Mouse (Mus musculus) 416B (cell line): Measurements from ENCODE around the gene Hist1h2be.
"Not testable (repeated sequence)": the region's sequence is repeated elsewhere in the genome, so short reads cannot be mapped to it uniquely, and the experiment has no call there.

Experiments
- DNase-seq: peaks from one replicate; pipeline ENCODE4 v3.0.0; 2011; ENCODE audit warnings: low read depth

Hist1h2be gene

DNA sequence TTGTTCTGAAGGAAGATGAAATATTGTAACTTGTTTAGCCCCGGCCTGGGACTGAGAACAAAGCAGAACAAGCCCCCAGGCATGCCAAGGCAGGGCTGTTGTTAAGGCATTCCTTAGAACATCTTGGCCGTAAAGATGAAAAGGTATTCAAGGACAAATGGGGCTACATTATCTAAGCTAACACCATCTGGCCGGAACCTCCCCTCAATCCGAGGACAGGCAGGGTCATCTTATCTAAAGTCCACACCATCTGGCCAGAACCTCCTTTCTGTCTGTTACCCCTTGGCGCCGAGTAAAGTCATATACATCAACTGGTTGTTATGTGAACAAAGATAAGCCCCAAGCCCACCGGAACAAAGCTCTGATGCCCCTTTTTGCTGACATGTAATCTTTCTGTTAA is 29.0 kb downstream of the Hist1h2be start:
- not testable (repeated sequence) for DNase-seq

DNA sequence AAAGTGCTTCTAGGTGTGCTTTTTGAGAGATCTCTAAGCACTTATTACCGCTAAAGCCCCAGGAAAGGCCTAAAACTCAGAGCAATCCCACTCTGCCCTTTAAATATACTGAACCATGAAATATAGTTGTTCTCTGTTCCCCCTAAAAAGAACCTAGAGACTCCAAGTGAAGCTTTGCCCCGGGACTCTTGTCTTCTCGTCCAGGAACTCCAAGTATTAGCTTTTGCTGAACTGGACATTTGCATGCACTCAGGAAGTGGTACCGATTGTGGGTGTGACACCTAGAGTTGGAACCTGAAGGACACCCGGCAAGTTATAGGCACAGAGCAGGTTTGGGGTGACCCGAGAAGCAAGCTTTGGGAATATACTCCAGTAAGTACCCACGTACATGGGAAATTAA is 29.7 kb downstream of the Hist1h2be start:
- DNase-seq, result no peak

DNA sequence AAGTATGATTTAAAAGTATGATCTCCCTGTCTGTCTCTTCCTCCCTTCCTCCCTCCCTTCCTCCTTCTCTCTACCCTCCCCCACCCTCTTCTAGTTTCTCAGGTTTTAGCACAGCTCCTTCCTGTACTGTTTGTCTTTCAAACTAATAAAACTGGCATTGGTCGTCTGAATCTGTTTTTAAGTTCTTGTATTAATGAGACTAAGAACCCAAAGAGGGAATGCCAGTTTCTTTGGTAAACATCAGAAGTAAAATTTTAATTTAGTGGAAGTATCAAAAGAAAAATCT is 34.0 kb downstream of the Hist1h2be start:
- DNase-seq, result peak; percentile 68

DNA sequence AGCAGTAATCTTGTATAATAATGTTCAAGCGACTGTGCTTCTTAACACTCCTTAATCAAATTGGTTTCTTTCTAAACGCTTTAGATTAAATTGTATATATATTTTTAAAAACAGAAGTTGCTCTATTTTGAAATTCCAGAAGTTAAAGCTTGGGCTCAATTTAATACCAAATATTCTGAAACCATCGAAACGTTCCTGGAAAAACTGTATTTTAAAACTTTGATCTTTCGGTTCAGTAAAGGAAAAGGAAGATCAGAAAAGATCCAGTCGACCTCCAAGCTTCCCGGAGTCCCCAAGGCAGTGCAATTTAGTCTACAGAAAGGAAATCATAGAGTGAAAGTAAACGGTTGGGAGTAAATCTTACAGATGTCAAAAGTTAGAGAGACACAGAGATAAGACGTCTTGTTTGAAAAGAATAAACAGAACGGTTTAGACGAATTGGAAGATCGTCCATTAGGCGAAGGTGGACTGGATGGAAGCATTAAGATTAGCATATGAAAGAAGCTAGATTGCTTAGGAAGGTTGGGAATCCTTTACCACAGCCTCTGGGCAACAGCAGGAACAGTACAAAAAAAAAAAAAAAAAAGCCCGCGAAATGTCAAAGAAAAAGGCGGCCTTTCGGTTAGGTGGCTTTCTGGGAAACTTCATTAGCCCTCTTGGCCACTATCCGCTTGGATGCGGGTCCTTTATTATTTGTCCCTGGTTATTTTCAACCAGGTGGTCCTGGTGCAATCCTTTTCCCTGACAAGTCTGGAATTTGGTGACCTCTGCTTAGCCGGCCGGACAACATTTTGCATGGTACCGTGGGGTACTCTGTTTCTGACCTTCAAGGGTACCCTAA is 34.6 kb downstream of the Hist1h2be start:
- DNase-seq, result peak; percentile 73

DNA sequence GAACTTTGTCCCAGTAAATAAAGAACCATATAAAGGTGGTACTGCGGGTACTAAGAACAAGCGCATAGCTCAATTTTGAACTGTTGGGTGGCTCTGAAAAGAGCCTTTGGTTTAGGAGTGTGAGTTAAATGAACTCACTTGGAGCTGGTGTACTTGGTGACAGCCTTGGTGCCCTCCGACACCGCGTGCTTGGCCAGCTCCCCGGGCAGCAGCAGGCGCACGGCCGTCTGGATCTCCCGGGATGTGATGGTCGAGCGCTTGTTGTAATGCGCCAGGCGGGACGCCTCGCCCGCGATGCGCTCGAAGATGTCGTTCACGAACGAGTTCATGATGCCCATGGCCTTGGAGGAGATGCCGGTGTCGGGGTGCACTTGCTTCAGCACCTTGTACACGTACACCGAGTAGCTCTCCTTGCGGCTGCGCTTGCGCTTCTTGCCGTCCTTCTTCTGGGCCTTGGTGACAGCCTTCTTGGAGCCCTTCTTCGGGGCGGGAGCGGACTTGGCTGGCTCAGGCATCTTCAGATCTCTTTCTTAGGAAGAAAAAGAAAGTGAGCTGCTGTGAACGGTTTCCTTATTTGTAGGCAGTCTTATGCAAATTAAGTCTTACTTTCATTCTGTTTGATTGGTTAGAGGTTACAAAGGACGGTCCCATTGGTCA is 35.4 kb downstream of the Hist1h2be start:
- DNase-seq, result peak; percentile 99

DNA sequence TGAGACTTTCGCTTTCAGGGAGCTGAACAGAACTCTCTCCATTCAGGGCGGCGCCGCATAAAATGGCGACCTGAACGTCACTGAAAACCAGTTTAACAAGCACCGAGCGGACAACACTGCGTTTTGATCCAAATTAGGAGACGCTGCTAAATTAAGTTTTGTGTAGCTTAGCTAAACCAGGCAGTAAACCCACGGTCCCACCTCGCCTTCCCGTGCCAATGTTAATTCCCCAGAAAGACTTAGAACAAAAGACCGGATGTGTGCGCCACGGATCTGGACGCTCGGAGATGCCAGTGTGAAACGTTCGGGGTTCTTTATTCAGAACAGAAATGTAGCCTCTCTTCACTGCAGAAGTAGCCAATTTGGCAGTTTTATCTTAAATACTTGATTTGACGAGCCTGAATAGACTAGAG is 35.9 kb downstream of the Hist1h2be start:
- peak; percentile 91 for DNase-seq

DNA sequence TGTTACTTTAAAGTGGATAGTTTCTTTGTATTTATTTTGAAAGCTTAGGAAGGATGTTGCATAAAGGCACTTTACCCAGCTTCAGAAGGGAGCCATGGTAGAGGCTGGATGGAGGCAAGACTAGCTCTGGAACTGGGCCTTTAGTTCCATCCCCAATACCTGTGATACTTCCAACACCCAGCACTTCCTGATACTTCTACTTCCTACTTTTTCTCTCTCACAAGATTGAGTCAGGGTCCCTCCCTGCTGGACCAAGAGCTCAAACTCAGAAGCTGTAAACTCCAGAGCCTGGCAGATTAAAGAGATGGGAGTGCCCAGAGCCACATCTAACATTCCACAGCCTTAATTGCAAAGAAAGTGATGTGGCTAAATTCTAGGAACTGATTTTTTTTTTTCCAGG is 36.6 kb downstream of the Hist1h2be start:
- peak; percentile 68 for DNase-seq

DNA sequence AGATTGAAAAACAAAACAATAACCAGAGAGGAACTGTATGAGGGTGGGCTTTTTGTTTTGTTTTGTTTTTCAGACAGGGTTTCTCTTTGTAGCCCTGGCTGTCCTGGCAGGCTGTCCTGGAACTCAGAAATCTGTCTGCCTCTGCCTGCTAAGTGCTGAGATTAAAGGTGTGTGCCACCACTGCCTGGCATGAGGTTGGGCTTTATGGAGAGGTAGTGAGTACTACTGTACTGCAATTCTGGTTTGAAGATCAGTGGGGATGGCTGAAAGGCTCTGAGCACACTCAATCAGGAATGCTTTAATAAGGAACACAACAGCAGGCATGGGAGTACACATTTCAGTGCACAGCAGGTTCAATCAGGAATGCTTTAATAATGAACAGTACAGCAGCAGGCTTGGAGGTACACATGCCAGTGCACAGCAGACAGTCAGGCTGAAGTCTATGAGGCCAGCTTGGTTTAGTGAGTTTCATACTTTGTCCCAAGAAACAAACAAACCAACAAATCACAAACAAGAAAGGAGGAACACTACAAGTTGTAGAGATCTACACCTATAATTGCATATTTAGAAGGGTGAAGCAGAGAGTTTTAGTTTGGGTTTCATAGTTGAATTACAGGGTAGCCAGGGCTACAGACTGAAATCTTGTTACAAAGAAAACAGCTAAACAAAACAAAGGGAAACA is 37.4 kb downstream of the Hist1h2be start:
- peak; percentile 54 for DNase-seq

DNA sequence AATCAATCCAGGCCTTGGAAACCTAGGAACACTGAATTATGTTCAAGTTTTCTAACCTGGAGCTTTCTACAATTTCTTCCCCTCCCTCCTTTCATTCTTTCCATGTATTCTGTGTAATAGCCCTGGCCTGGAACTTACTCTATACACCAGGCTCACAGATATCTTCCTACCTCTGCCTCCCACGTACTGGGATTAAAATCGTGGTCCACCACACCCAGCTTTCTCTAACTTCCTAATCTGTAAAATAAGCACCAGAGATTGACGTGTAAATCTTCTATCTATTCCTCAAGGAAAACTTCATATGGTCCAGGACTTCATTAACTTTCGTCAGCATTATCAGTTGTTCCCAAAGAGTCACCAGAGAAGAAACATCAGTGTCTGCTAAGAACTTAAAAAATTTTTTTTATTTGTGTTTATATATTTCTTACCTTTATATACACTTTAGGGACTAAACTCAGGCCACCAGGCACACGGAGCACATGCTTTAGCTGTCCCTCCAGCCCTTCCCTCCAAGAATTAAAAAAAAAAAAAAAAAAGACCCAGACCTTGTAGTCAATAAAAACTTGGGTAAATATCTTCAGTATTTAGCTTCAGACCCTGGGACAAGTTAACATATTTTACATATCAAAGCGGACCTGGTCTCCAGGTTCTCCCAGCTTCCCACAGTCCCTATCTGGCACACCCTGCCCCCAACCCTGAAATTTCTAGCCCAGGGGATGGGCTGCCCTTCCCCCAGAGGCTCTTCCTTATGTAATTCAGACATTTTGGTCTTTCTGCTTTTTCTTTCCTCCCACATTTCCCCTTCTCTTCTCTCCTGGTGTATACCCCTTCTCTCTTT is 38.5 kb downstream of the Hist1h2be start:
- peak; percentile 82 for DNase-seq

DNA sequence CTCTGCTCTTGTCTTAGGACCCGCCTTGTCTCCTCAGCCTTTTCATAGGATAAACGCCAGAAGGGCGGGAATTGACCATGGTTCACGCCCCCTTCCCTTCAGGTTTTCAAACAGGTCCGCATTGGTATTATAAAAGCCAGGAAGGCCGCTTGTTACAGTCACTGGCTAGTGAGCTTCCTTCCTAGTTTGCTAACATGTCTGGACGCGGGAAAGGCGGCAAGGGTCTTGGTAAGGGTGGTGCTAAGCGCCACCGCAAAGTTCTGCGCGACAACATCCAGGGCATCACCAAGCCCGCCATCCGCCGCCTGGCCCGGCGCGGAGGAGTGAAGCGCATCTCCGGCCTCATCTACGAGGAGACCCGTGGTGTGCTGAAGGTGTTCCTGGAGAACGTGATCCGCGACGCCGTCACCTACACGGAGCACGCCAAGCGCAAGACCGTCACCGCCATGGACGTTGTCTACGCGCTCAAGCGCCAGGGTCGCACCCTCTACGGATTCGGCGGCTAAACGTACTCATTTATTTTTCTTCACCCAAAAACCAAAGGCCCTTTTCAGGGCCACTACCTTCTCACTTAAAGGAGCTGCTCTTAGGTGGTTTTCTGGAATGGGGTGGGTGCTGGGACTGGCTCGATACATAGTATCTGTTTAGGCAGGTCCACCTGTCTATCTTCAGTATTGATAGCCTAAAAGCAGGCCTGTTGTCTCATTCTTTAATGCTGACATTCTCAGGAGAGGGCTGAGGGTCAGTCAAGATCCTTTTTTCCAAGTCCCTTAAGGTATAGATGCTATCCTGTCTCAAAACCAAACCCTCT is 39.3 kb downstream of the Hist1h2be start, which contains the start of gene Hist1h4d:
TSS of gene Hist1h4d (plus strand) at position 191 of the 811 bp plus-strand sequence.
- DNase-seq, result peak; percentile 100

DNA sequence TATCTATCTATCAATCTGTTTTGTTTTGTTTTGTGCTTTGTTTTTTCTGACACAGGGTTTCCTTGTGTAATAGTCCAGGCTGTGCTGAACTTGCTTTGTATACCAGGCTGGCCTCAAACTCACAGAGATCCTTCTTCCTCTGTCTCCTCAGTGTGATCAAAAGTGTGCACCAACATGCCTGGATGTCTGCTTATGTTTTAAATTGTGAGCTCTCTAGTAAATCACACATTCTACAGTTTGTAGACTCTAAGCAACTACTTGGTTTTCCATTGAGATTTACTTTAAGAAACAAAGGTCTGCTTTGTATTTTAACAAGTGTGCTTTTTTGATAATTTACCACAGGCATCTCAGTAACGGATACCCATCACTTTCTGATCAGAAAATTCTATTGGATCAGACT is 43.1 kb downstream of the Hist1h2be start:
- DNase-seq, result peak; percentile 50

DNA sequence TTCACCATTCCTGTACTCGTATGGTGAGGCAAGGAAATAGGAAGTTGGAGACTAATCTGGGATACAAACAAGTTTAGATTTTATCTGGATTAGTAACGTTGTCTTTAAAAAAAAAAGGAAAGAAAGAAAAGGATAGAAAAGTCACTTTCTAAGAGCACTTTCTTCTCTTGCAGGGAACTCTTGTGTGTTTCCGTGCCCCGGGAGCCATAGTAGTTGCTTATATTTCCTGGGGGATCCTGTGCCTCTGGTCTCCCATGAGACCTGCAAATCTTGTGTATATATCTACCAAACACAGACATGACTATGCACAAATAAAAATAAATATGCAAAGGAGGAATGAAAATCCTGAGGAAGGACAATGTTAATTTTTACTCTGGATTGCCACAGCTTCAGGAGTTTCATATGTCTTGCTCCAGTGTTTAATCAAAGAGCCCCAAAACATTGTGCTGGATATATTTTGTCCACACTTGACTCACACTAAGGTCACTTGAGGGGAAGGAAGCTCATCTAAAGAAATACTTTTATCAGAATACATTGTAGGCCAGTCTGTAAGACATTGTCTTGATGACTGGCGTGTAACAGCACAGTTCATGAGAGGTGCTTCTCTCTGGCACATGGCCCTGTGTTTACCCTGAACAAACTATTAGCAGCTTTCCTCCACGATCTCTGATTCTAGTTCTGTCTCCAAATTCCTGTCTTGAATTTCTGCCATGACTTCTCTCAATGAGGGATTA is 43.9 kb downstream of the Hist1h2be start:
- peak; percentile 75 for DNase-seq

DNA sequence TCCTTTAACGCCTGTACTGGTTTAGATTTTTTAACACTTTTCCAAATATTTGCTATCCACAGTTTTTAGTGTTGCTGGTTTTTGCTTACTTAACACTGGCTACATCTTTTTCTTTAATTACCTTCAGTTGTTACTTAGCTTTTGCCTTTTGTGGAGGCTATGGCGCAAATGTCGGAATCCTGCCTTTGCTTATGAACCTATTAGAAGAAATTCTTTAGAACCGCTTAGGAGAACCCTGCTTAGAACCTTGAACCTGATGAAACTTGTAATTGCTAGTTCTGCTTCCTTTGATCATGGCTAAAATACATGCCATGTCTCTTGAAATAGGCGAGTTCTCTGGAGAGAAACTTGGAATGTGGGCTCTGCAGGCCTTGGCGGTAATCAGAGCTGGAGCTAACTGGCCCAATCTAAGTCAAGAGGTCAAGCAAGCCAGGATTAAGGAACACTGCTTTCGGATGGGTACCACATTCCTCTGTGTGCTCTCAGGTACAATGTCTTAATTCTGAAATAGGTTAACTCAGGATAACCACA is 44.5 kb downstream of the Hist1h2be start:
- peak; percentile 89 for DNase-seq

DNA sequence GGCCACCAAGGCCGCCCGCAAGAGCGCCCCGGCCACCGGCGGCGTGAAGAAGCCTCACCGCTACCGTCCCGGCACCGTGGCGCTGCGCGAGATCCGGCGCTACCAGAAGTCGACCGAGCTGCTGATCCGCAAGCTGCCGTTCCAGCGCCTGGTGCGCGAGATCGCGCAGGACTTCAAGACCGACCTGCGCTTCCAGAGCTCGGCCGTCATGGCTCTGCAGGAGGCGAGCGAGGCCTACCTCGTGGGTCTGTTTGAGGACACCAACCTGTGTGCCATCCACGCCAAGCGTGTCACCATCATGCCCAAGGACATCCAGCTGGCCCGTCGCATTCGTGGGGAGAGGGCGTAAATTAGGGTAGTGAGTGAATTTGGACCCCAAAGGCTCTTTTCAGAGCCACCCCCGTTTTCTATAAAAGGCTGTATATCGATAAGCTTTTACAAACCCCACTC is 45.0 kb downstream of the Hist1h2be start:
- DNase-seq, result peak; percentile 84

DNA sequence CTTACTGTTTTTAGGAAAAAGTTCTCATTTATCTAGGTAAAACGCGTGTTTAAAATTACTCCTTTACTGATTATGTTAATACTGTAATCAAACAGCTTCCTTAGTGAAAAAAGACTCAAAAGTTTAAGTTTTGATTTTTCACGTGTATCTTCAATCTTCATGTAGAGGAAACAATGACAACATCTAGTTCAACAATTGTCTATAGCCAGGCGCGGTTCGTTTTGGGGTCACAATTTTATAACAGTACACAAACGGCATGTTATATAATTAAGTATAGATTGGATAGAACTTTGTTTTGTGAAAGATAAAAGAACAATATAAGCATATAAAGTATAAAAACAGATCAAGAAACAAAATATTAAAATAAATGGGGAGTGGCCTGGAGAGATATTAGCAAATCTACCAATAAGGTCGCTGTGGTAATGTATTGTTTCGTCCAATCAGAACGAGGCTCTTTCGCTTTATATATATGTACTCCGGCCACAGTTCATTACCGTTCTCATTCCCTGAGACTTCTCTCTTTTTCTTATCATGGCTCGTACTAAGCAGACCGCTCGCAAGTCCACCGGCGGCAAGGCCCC is 45.6 kb downstream of the Hist1h2be start, which contains the start of gene Hist1h3d:
TSS of gene Hist1h3d (plus strand) at position 493 of the 581 bp plus-strand sequence.
- peak; percentile 99 for DNase-seq

DNA sequence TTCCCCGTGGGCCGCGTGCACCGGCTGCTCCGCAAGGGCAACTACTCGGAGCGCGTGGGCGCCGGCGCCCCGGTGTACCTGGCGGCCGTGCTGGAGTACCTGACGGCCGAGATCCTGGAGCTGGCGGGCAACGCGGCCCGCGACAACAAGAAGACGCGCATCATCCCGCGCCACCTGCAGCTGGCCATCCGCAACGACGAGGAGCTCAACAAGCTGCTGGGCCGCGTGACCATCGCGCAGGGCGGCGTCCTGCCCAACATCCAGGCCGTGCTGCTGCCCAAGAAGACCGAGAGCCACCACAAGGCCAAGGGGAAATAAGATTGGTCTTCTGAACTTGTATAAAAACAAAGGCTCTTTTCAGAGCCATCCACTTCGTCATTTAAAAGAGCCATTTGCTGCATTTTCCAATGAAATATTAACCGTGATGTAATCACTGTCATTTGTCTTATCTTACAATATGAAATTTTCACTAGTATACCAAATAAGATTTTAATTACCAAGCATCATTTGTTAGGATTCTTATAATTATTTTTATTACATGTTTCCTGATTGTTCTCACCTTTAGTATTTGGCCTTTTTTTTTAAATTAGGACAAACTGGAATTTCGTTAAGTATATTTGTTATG is 46.3 kb downstream of the Hist1h2be start:
- peak; percentile 91 for DNase-seq

DNA sequence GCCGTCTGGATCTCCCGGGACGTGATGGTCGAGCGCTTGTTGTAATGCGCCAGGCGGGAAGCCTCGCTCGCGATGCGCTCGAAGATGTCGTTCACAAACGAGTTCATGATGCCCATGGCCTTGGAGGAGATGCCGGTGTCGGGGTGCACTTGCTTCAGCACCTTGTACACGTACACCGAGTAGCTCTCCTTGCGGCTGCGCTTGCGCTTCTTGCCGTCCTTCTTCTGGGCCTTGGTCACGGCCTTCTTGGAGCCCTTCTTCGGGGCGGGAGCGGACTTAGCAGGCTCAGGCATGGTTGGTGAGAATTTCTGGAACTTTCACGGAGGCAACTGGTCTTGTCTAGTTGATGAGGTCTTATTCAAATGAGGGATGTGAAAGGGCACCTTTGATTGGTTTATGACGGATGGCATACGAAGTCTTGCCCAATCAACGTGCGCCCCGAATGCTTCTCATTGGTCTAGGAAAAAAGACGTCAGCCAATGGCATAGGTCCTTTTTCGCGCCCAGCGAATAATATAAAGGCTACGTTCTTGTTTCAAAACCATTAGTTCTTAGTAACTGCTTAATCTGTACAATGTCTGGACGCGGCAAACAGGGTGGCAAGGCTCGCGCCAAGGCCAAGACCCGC is 46.9 kb downstream of the Hist1h2be start, which contains the start of the genes Hist1h2bf and Hist1h2ad:
TSS of gene Hist1h2bf (minus strand) at position 299 of the 627 bp plus-strand sequence.
TSS of gene Hist1h2ad (plus strand) at position 484 of the 627 bp plus-strand sequence.
- peak; percentile 100 for DNase-seq
